Mouse (Mus musculus): ENCODE results near the gene Kcnn3.

Kcnn3 gene

DNA sequence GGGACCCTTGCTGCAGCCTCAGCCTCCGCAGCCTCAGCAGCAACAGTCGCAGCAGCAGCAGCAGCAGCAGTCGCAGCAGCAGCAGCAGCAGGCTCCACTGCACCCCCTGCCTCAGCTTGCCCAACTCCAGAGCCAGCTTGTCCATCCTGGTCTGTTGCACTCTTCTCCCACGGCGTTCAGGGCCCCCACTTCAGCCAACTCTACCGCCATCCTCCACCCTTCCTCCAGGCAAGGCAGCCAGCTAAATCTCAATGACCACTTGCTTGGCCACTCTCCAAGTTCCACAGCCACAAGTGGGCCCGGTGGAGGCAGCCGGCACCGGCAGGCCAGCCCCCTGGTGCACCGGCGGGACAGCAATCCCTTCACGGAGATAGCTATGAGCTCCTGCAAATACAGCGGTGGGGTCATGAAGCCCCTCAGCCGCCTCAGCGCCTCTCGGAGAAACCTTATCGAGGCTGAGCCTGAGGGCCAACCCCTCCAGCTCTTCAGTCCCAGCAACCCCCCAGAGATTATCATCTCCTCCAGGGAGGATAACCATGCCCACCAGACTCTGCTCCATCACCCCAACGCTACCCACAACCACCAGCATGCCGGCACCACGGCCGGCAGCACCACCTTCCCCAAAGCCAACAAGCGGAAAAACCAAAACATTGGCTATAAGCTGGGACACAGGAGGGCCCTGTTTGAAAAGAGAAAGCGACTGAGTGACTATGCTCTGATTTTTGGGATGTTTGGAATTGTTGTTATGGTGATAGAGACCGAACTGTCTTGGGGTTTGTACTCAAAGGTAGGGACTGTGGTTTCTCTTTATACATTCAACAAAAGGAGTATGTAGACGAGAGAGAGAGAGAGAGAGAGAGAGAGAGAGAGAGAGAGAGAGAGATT lies 896 bp downstream of the Kcnn3 start:
- DNase-seq (ENCODE audit: low read depth, low spot score), result peak; percentile 24

GRCm38 (mm10) chr3:89521503-89521854 lies 1.5 kb downstream of the Kcnn3 start:
- peak; percentile 22 for DNase-seq (ENCODE audit: low read depth, low spot score)

GRCm38 (mm10) chr3:89522450-89523128 lies 2.6 kb downstream of the Kcnn3 start:
- peak; percentile 57 for DNase-seq (ENCODE audit: low read depth, low spot score)

- DNase-seq (ENCODE audit: low read depth, low spot score), result peak; percentile 66
These were observed 6.5 kb downstream of the Kcnn3 start for GRCm38 (mm10) chr3:89526298-89527090.

DNA sequence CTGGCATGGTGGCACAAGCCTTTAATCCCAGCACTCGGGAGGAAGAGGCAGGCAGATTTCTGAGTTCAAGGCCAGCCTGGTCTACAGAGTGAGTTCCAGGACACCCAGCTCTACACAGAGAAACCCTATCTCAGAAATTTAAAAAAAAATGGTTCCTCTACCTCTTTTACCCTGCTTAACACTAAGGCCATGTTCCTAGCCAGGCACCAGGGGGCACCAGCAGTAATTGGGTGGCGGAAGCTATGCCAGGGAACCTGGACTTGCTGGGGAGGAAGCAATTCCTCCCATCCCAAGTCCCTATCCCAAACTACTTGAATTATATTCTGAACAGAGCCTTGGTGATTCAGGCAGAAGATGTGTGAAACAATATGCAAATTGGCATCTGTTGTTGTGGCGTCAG lies 9.8 kb downstream of the Kcnn3 start:
- peak; percentile 30 for DNase-seq (ENCODE audit: low read depth, low spot score)

DNA sequence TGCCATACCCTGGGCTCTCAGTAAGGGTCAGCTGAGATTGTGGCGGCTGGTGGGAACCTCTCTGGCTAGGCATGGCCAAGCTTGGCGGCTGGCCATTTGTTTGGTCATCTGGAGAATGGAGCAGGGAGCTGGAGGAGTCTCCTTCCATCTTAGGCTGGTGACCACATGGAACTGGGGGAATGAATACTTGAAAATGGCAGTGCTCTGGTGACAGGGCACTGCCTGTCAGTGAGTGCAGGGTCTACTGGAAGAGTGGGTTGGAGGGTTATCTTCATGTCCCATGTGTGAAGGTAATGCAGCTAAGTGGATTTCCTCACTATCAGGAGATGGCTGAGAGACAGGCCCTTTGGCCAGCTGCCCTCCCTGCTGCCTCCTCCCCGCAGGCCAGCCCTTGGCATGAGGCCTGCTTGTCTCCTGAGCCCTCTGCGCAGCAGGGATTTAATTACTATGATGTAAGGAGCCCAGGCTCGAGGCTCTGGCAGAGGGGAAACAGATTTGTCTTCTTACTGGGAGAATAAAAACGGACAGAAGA lies 14.7 kb downstream of the Kcnn3 start:
- DNase-seq (ENCODE audit: low read depth, low spot score), result peak; percentile 68

DNA sequence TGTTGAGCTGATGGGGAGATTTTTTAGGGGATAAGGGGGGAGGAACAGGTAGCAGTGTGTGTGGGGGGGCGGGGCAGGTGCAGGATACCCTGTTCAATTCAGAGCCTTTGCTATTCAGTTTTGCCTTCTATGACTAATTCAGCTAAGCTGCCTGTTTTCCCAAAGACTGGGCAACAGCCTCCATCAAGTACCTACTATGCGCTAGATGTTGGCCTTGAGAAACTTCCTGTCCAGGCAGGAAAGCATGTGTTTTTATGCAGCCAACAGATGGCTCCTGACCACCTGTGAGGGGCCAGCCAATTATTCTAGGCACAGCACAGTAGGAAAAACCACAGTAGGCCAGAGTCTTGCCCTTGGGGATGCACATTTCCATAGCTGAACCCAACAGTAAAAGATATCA lies 15.2 kb downstream of the Kcnn3 start:
- DNase-seq (ENCODE audit: low read depth, low spot score), result no peak

GRCm38 (mm10) chr3:89539036-89539739 lies 19.2 kb downstream of the Kcnn3 start:
- no peak for DNase-seq (ENCODE audit: low read depth, low spot score)

GRCm38 (mm10) chr3:89539740-89540370 lies 19.9 kb downstream of the Kcnn3 start:
- DNase-seq (ENCODE audit: low read depth, low spot score), result peak; percentile 24

GRCm38 (mm10) chr3:89540371-89540743 lies 20.4 kb downstream of the Kcnn3 start:
- no peak for DNase-seq (ENCODE audit: low read depth, low spot score)

DNA sequence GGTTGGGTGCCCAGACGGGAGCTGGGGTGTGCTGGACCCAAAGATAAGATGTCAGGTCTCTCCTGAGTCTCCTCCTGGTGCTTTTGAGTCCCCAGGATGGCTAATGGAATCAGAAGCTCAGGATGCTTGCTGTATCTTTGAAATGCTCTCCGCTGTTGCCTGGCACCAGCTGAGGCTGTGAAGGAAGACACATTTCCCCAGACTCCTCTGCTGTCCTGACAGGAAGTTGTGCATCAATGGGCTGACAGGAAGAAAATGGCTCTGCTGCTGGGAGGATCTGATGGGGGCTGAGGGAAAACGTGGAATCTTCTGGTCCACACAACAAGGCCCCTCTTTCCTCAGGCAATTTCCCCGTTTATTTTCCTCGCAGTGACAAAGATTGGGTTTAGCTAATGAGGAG lies 27.0 kb downstream of the Kcnn3 start:
- DNase-seq (ENCODE audit: low read depth, low spot score), result peak; percentile 70

- no peak for DNase-seq (ENCODE audit: low read depth, low spot score)
These were observed 28.8 kb downstream of the Kcnn3 start for GRCm38 (mm10) chr3:89548805-89549204.

DNA sequence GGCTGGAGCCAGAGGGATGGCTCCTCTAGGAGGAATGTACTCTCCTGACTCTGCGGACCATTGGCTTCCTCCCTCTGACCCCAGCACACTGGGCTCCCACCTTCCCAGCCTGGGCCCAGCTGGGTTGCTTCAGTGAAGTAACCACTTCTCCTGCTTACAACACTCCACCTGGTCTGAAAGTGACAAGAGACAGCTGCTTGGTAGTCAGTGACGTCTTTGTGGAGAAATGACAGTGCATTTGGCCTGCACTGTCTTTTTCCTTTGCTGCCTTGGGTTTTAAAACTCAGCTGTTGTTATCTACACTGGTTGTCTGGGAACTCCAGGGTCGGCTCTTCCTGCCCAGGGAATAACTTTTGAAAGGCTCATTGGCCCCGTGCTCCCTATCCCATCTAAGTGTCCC lies 29.5 kb downstream of the Kcnn3 start:
- DNase-seq (ENCODE audit: low read depth, low spot score), result no peak

- DNase-seq (ENCODE audit: low read depth, low spot score), result peak; percentile 96
These were observed 31.9 kb downstream of the Kcnn3 start for GRCm38 (mm10) chr3:89551880-89552279.

DNA sequence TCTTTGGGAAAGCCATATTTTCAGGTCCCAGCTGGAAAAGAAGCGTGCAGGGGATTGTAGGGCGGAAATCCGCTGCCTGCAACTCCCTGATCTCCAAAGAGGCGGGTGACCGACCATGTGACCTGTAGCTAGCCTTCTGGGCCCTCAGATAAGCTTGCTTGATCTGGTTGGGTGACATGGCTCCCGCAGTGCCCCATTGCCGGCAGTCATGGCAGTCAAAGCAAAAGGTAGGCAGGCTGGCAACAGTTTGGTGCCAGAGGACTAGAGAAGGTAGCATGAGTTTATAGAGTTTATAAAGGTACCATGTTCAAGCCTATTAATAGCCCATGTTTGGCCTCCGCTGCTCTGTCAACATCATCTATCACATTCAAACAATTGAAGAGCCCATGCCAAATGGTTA lies 33.5 kb downstream of the Kcnn3 start:
- DNase-seq (ENCODE audit: low read depth, low spot score), result no peak

DNA sequence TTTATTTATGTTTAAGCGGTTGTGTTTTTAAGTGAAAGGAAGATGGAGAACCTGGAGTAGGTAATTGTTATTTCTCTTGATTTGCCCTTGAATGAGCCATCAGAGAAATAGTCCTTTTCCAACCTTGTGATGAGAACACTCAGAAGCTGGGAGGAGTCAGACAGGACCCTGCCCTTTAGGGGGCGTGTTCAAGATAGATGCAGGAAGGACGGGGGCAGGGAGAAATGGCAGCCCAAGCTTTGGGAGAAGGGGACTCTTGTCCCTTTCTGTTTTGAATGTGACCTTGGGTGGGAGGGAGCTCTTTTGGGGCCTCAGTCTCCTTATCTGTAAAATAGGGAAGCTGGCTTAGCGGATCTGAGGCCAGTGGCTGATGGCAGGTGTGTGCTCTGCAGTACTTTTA lies 34.0 kb downstream of the Kcnn3 start:
- no peak for DNase-seq (ENCODE audit: low read depth, low spot score)

- DNase-seq (ENCODE audit: low read depth, low spot score), result no peak
These were observed 34.6 kb downstream of the Kcnn3 start for GRCm38 (mm10) chr3:89554587-89554986.

DNA sequence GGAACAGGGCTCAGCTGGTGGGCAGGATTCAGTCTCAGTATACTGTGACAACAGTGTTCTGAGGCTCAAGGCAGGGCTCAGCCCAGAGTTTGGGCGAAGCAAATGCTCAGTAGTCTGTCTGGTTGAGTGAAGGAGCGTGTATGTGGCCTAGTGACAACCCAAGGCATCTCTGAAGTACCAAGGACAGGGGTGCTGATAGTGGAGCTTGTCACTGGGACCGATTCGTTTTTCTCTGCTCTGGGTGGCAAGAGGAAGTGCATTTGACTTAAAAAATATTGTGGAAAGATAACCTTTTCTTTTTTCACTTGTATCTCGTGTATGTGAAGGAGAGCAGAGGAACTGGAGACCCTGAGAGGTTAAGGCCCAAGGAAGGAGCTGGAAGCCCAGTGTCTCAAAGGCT lies 37.8 kb downstream of the Kcnn3 start:
- DNase-seq (ENCODE audit: low read depth, low spot score), result no peak

DNA sequence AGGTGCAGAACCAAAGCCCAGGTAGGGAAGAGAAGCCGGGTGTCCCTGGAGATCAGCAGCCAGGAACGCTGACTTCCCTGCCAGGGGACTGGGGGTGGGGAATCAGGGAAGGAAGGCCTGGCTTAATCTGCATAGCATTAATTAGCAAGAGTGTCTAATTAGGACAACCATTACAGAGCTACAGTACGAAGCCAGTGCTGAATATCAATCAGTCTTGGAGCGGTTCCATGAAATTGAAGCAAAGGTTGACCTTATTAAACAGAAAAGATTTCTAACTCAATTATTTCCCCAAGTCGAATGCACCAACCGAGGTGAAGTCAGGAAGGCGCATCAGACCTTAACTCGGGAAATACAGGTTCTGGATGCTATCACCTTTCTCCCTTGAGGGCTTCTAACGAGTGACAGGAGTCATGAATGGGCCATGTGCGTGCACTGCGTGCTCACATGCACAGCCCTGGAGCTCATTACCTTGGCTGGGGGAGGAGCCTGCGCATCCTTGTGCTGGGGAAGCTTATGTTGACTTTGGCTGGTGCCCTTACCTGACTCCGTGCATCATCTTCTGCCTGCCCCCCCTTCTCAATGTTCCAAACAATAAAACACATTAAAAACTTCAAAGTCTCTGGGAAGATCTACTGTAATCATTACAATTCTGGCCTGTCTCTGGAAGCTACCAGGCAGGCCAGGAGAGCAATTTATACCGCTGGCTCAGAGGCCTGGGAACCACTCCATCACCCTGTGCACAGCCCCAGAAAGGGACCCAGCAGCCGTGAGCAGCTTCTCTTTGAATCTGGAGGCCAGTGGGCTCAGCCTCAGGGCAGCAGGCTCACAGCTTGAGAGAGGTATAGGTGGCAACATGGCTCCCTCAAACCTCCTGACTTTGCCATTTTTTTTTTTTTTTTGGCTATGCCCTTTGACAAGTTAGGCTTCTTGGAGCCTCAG lies 39.3 kb downstream of the Kcnn3 start:
- DNase-seq (ENCODE audit: low read depth, low spot score), result peak; percentile 18

DNA sequence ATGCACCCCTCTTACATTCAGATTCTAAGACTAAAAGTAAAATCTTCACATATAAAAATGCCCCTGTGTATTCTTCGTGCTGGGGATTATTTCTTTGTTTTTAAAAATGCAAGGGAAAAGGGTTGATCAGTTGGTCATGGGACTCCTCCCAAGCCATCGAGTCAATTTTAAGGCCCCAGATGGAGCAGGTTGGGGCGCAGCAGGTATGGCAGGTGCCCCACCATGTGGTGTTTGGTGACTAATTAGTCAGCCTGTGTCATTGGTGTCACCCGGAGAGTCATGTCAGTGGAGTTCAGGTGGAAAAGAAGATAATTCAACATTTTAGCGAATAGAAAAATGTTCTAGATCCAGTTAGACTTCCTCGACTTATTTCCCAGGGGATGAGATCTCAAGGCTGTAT lies 41.4 kb downstream of the Kcnn3 start:
- peak; percentile 30 for DNase-seq (ENCODE audit: low read depth, low spot score)
